Mouse (Mus musculus) gastrocnemius, postnatal 10 days (tissue): ENCODE results near the gene Pitpnm2. TPM values are rescaled to one million over a fixed set of nuclear protein-coding genes. Genes with fewer than 3 reads are reported as not detected.

Source experiments
- DNase-seq: peaks from one replicate; pipeline ENCODE4 v3.0.0; 2021; ENCODE audit warnings: mixed read lengths
- total RNA-seq, 2 experiments: library from RNA; stranded (reverse); gene quantifications; 2 replicates each; pipeline ENCODE4 v1.2.3; 2021

The Pitpnm2 gene
- total RNA-seq, 2 experiments from 2014 or later, result 20.8 to 25.4 TPM

GRCm38 (mm10) chr5:124247986-124248626 lies 1.5 kb downstream of the Pitpnm2 start:
- DNase-seq, result no peak

- DNase-seq, result no peak
Observed at GRCm38 (mm10) chr5:124247296-124247695, 2.3 kb downstream of the Pitpnm2 start.

- DNase-seq, result no peak
Observed at GRCm38 (mm10) chr5:124244885-124245284, 4.7 kb downstream of the Pitpnm2 start.

- no peak for DNase-seq
Observed at GRCm38 (mm10) chr5:124244449-124244848, 5.1 kb downstream of the Pitpnm2 start.

DNA sequence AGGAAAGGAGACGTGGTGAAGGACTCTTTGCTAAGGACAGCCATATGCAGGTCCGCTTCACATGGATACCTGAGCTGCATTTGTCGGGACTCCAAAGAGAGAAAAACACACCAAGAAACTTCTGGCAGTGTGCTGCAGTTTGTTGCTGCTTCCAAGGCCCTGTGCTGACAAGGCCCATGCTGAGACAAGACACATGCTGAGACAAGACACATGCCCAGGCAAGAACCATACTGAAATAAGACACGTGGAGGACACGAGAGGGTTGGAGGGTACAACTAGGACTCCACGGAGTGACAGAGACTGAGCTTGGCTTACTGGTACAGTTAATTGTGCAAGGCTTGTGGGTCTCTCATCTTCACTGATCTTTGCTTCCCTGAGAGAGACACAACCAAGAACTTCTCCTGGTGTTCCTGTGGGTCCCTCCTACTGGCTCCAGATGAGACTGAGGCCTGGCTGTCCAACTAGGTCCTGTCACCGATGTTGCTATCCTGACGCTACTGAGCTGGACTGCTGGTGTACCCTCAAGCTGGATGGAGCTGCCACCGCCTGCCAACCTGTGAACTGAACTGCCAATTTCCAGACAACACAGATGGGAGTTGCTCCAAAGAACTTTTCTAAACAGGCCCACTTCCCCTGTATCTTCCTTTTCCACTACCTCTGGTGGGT lies 6.2 kb downstream of the Pitpnm2 start:
- no peak for DNase-seq

GRCm38 (mm10) chr5:124241686-124242444 lies 7.7 kb downstream of the Pitpnm2 start:
- DNase-seq, result no peak

GRCm38 (mm10) chr5:124240841-124241685 lies 8.5 kb downstream of the Pitpnm2 start:
- no peak for DNase-seq

- DNase-seq, result no peak
Observed at GRCm38 (mm10) chr5:124236180-124236579, 13.4 kb downstream of the Pitpnm2 start.

GRCm38 (mm10) chr5:124234778-124235177 lies 14.8 kb downstream of the Pitpnm2 start:
- no peak for DNase-seq

DNA sequence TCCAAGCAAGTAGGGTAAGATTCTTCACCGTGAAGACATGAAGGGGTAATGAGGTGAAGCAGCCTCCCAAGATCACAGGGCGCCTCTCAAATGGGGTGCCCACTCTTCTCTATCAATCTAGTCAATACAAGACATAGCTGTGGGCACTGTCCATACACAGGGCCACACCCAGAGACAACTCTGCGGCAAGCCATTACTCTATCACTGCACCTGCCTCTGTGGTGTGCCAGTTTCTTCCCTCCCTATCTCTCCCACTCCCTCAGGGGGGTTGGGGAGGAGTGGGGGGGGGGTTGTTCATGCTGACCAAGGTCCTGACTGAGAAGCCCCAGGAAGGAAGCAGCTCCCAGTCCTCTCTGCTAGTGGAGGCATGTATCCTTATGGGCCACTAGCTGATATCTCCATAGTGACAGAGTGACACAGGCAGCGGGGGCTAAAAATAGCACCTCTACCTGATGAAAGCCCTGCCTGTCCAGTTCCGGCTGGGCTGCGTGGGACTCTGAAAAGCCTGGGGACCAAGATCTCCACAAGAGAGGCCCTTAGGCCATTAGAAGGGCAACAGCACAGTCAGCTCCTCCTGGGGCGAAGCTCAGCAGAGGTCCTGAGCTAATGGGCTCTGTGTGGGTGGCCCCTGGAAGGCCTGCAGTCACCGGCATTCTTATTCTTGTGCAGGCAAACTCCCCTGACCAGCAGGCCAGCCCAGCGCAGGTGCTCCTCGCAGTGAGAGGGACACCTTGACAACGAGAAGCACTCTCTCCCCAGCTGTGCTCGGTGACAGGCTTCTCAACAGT lies 15.5 kb downstream of the Pitpnm2 start:
- no peak for DNase-seq

- no peak for DNase-seq
Observed at GRCm38 (mm10) chr5:124233144-124233465, 16.5 kb downstream of the Pitpnm2 start.

DNA sequence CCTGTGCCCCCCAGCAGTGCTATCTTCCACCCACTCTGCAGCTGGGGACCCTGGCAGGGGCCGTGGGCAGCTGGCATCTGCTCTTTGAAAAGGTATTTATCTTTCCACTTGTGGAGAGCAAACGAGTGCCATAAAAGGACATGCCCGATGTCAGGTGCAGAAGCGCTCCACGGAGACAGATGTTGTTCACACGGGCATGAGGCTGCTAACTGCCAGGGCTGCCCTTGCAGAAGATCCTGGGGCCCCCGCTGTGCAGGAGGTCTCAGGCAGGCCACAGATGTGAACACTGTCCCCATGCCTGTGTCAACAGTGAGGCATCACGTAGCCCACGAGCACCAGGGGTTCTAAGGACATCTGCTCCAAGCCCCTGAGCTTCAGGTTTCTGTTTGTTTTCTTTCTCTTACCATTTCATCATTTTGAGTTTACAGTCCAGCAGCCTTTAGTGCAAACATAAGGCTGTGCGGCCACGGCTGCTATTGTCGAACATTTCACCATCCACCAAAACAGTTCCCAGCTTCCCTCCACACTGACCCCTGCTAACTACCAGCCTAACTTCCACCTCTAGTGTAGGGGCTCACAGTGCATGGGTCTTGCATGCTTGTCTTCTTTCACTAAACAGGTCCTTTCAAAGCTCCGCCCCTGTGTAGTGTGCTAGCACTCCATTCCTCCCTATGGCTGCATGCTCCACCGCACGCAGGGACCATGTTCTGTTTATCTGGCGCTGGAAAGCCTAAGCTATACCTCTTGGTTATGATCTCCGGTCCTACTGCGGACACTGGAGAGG lies 17.0 kb downstream of the Pitpnm2 start:
- DNase-seq, result no peak

DNA sequence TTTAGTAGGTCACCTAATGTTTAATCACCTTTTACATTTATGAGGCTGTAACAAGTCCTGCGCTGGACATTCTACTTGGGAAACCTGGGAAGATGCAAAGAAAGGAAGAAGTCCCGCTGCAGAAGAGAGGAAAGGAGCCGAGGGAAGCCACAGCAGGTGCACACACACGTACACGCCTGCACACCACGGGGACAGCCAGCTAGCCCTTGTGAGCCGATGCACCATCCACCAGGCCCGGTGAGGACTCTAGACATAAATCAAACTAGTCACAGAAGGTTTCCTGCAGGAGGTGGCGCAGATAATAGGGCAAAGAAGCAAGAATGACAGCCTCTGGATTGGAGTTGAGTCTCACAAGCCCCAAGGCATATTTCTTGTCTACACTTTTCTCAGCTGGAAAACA lies 19.1 kb downstream of the Pitpnm2 start:
- no peak for DNase-seq

DNA sequence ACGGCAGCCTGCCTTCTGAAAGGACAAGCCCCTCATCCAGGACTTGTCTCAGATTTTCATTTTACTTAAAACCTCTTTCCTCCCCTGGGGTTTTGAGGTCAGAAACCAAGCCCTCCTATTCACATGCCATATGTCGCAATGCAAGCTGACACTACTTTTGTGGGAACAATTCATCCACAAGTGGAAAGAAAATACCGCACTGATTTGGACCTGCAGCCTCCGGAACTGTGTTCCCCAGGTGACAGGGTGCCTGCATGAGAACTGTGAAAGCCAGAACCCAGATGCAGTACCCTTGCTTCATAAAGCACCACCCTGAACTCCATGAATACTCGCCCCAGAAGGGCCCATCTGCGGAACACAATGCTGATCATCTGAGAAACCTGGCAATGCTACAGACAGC lies 22.4 kb downstream of the Pitpnm2 start:
- DNase-seq, result no peak

DNA sequence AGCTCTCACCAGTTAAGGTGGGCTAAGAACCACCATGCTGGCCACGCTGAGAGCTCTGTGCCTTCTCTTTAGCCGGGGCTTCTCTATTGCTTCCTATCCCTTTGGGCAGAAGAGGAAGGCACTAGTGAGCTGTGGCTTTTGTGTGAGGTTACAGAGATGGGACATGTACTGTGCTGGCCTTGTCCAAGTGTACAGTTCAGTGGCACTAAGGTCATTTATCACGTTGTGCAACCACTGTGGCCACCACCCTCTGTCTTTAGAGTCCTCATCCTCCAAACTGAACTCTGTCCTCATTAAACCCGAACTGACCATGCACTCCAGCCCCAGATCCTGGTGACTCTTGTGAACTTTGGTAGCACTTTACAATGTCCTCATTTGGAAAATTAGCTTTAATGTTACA lies 23.1 kb downstream of the Pitpnm2 start:
- DNase-seq, result no peak

DNA sequence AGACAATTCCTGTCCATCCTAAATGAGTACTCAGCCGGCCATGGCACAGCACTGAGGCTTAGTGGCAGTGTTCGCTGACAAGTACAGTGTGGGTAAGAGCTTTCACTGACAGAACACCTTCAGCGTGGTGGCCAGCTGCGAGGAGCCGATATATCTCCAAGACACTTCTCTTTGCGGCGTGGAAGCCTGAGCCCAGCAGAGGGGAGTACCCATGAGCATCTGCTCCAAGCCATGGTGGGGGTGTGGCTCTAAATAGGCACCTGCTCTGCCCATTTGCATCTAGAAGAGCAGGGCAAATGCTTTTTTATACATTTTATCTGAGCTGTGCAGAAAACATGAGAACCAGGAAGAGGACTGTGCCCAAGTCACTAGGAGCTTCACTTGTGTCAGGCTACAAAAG lies 23.7 kb downstream of the Pitpnm2 start:
- DNase-seq, result no peak

GRCm38 (mm10) chr5:124224321-124225092 lies 25.1 kb downstream of the Pitpnm2 start:
- no peak for DNase-seq

GRCm38 (mm10) chr5:124223574-124223973 lies 26.0 kb downstream of the Pitpnm2 start:
- DNase-seq, result no peak

- peak; percentile 46 for DNase-seq
Observed at GRCm38 (mm10) chr5:124222696-124223095, 26.9 kb downstream of the Pitpnm2 start.

DNA sequence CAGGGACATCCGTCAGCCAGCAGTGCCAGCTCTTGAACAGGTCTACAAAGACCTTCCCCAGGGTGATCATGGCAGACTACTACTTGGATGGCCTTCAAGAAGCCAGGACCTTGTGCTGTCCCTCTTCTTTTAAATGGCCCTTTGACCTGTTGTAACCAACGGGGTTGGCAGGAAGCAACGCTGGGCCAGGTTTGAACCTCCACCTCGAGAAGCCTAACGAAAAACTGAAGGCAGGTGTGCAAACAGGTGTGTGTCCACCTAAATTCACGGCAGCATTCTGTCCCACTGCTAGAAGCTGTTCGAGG lies 27.9 kb downstream of the Pitpnm2 start:
- DNase-seq, result no peak
